Mouse (Mus musculus) heart, embryonic 16.5 days (tissue): ENCODE measurements at regions not wholly inside any gene's neighbourhood (a gene's known extent, or its start where the extent isn't known, plus 50 kb on each side); places are given as distances from the start of the nearest gene placed in this dataset.

Source experiments
- ATAC-seq: fragments of 200-750 bp; cut with Nextera tagmentation; replicated peaks from 2 replicates; pipeline ENCODE4 v1.8.0; 2017; ENCODE audit warnings: moderate number of reproducible peaks; ENCODE audit not compliant: insufficient read depth, low FRiP score; ENCODE audit errors: extremely low read depth
- H3K27ac ChIP-seq: fragments of 300-500 bp; sonication (generic); 2 replicates; pipeline ENCODE4 v1.5.1; 2014; ENCODE audit warnings: mild to moderate bottlenecking, low read length, control low read depth, moderate library complexity
- H3K27me3 ChIP-seq: fragments of 300-500 bp; sonication (generic); 2 replicates; pipeline ENCODE4 v1.6.1; 2014; ENCODE audit warnings: low read length, mixed read lengths; ENCODE audit not compliant: control insufficient read depth, insufficient read depth
- H3K36me3 ChIP-seq: fragments of 300-500 bp; sonication (generic); 2 replicates; pipeline ENCODE4 v1.6.1; 2014; ENCODE audit not compliant: control insufficient read depth, insufficient read depth
- H3K4me1 ChIP-seq: fragments of 300-500 bp; sonication (generic); 2 replicates; pipeline ENCODE4 v1.6.1; 2014; ENCODE audit warnings: low read length, mixed read lengths; ENCODE audit not compliant: control insufficient read depth, insufficient read depth
- H3K4me2 ChIP-seq: fragments of 300-500 bp; sonication (generic); 2 replicates; pipeline ENCODE4 v1.6.1; 2014; ENCODE audit warnings: low read depth, mild to moderate bottlenecking, control low read depth, low read length
- H3K4me3 ChIP-seq: fragments of 300-500 bp; sonication (generic); 2 replicates; pipeline ENCODE4 v1.5.1; 2014; ENCODE audit warnings: mild to moderate bottlenecking, control low read depth, low read length
- H3K9ac ChIP-seq: fragments of 300-500 bp; sonication (generic); 2 replicates; pipeline ENCODE4 v1.6.1; 2014; ENCODE audit warnings: low read length, control low read depth
- H3K9me3 ChIP-seq: fragments of 300-500 bp; sonication (generic); replicated peaks from 2 replicates; pipeline ENCODE4 v1.6.1; 2016; ENCODE audit warnings: low read length; ENCODE audit not compliant: control insufficient read depth
- WGBS: fragments of 180-500 bp; shearing (Covaris S2); extraction: QIAGEN DNeasy Blood & Tissue Kit; methylation state at CpG from one replicate; pipeline ENCODE4 v1.1.7; 2014; 5-methylcytosine and 5-hydroxymethylcytosine counted together

DNA sequence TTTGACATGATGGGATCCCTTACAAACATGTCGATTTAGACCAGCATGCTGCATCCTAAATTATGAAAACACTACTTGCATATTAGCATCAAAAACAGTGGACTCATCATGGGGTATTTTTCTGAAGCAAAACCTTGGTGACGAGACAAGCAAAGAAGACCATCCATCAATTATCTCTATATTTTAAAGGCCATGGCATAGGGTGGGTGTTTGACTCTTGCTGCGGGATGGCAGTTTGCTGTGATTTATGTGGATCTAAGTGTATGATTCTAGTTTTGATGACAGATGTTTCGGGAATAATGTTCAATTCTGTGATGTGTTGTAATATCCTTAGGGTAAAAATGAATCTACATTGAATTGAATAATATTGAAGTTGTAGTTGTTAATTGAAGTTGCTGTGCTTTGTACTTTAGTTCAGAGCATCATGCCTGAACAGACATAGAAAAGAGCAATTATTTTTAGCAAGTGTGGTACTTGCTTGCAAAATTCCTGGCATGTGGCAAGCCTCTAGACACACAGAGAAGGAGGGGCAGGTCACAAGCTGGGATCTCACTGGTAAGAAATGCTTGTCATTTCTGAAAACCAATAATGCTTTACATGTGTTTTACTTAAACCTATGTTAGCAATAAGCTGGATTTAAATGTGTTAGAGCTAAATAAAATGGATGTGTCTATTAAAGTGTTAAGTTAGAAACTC, 608.3 kb downstream of the Hace1 start:
- H3K9ac ChIP-seq, result no peak overlapping the region
- peak; percentile 58; the same call in 1 of the 2 replicates for ATAC-seq
- H3K27ac ChIP-seq, result no peak overlapping the region
- H3K27me3 ChIP-seq, result no peaks in the 10 kb centered on the region
- H3K9me3 ChIP-seq, result no peaks in the 10 kb centered on the region
- peaks cover 3% of the 10 kb centered on the region; the same call in 1 of the 2 replicates for H3K4me1 ChIP-seq
- WGBS, result 80% methylated on average over 4 of the region's 4 CpGs
- no peak overlapping the region for H3K4me2 ChIP-seq
- H3K36me3 ChIP-seq, result no peaks in the 10 kb centered on the region
- no peak overlapping the region for H3K4me3 ChIP-seq

DNA sequence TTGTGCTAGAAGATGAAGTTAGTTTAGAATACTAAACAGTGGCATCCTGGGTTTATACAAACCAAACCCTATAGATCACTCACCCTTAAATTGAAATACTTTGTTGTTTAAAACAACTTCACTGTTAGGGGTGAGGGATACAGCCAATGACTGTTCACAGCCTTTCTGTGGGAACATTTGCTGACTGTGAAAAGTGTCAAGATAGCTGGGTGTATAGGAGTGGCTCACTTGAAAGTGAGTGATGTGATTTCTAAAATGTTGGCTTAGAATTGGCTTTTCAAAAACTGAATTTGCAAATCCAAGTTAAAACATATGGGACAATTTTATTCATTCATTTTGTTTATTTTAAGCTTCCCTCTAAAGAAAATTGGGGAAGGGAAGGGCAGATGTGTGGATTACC, 616.5 kb downstream of the Hace1 start:
- H3K36me3 ChIP-seq, result no peaks in the 10 kb centered on the region
- H3K27ac ChIP-seq, result no peak overlapping the region
- no peak overlapping the region for H3K4me3 ChIP-seq
- H3K4me2 ChIP-seq, result no peak overlapping the region
- no peak for ATAC-seq
- no peaks in the 10 kb centered on the region for H3K4me1 ChIP-seq
- no peak overlapping the region for H3K9ac ChIP-seq
- no peaks in the 10 kb centered on the region for H3K9me3 ChIP-seq
- H3K27me3 ChIP-seq, result no peaks in the 10 kb centered on the region

DNA sequence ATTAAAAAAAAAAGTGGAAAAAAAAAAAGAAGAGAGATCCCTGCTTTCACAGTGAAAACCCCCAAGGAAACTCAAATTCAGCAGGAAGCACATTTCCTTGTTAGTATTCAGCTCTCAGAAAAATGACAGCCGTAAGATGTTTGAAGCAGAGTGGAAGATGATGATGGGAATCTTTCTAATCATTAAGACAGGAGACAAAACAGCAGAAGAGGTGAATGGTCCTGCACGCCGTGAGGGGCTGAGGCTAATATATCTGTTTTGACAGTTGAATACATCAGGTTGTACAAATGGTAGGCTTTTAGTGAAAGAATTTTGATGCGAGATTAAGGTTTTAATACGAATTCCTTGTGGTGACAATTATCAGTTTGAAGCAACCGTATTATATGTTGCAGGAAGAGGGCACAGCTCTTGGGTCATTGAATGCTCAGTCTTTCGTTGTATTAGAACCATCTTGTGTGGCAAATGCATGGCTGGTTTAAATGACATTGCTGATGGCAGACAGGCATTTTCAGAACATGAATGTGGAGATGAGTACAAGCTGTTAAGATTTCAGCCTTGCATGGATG, 649.3 kb downstream of the Hace1 start:
- Histone ChIP-seq H3K9me3 (no peaks in the 10 kb centered on the region), H3K27ac (no peak overlapping the region), H3K4me2 (no peak overlapping the region), H3K4me3 (no peak overlapping the region), H3K36me3 (no peaks in the 10 kb centered on the region), H3K4me1 (no peaks in the 10 kb centered on the region), H3K27me3 (no peaks in the 10 kb centered on the region), H3K9ac (no peak overlapping the region)
- 64% methylated on average over 7 of the region's 7 CpGs for WGBS
- no peak for ATAC-seq

DNA sequence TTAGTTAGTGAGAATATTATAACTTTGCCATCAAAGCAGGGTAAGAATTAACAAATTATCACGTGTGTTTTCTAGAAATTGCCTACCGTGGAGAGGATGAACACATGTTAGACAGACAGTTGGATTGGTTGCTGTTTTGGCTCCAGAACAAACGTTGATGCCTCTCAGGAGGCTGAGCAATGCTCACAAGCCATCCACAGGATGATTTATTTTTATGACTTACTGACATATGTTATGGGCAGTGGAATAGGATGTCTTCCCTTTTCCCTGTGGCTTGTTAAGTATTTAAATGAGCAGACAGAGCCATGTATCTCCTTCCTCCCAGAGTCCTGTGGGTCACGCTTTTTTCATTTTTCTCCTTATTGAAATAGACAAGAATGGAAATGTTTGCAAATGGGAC, 652.0 kb downstream of the Hace1 start:
- no peak overlapping the region for H3K9ac ChIP-seq
- H3K36me3 ChIP-seq, result no peaks in the 10 kb centered on the region
- H3K4me1 ChIP-seq, result no peaks in the 10 kb centered on the region
- H3K4me3 ChIP-seq, result no peak overlapping the region
- no peak for ATAC-seq
- H3K4me2 ChIP-seq, result no peak overlapping the region
- no peaks in the 10 kb centered on the region for H3K9me3 ChIP-seq
- no peaks in the 10 kb centered on the region for H3K27me3 ChIP-seq
- no peak overlapping the region for H3K27ac ChIP-seq
- WGBS, result 67% methylated on average over 4 of the region's 4 CpGs

DNA sequence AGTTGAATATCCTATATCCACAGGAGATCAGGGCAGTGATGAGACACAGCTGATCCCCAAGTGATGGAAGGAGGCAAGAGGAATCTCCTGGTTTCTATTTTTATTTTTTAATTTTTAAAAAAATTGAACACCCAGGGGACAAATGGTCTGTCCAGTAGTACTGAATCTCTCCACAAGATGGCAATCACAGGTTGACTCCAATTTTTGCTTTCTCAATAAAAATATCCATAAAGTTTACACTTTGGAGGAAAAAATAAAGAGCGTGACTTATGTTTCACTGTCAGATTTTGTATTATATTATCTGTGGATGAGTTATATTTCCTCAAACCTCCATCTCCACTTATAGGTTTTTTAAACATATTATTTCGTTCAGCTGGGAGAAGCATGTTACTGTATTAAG, 658.0 kb downstream of the Hace1 start:
- no peak for ATAC-seq
- H3K27me3 ChIP-seq, result no peaks in the 10 kb centered on the region
- H3K27ac ChIP-seq, result no peak overlapping the region
- 42% methylated on average over 2 of the region's 2 CpGs for WGBS
- no peak overlapping the region for H3K9ac ChIP-seq
- no peak overlapping the region for H3K4me2 ChIP-seq
- no peaks in the 10 kb centered on the region for H3K9me3 ChIP-seq
- no peaks in the 10 kb centered on the region for H3K4me1 ChIP-seq
- H3K36me3 ChIP-seq, result no peaks in the 10 kb centered on the region
- H3K4me3 ChIP-seq, result no peak overlapping the region

DNA sequence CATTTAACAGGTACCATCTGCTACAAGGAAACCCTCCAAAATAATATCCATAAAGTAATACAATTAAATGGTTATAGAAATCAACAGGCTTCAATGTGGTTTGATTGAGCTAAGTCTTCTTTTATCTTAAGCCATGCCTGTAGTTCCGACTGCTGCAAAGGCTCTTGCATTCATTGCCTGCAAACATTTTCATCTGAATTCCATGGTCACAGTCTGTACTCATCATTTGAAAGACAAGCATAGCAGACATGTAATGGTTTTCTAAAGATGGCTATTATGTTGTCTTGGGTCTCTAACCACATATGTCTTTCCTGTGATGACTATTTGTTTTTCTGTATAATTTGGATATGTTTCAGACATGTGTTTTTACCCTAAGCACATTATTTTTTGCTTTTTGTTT, 677.9 kb downstream of the Hace1 start:
- no peak for ATAC-seq
- 81% methylated on average over 1 of the region's 1 CpGs for WGBS
- Histone ChIP-seq H3K9me3 (no peaks in the 10 kb centered on the region), H3K9ac (no peak overlapping the region), H3K36me3 (no peaks in the 10 kb centered on the region), H3K4me3 (no peak overlapping the region), H3K4me2 (no peak overlapping the region), H3K27ac (no peak overlapping the region), H3K27me3 (no peaks in the 10 kb centered on the region), H3K4me1 (no peaks in the 10 kb centered on the region)

DNA sequence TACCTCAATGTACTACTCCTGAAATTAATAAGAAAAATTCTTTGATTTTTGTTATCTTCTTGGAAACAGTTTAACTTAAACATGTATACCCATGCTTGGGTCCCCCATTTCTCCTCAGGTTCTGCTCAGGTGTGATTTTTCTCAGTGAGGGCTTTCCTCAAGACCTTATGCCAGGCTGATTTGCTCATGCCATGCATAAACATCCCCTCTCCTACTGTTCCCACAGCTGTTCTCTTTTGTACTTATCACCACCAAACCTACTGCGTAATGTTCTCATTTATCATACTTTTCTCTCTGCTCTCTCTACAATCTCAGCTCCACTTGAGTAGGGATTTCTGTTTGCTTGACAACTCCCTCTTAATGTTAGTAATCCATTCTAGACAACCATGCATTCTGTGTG, 692.1 kb downstream of the Hace1 start:
- H3K27ac ChIP-seq, result no peak overlapping the region
- no peaks in the 10 kb centered on the region for H3K27me3 ChIP-seq
- no peaks in the 10 kb centered on the region for H3K4me1 ChIP-seq
- no peak overlapping the region for H3K4me3 ChIP-seq
- H3K9me3 ChIP-seq, result no peaks in the 10 kb centered on the region
- no peak for ATAC-seq
- no peak overlapping the region for H3K4me2 ChIP-seq
- H3K9ac ChIP-seq, result no peak overlapping the region
- 86% methylated on average over 1 of the region's 1 CpGs for WGBS
- no peaks in the 10 kb centered on the region for H3K36me3 ChIP-seq

DNA sequence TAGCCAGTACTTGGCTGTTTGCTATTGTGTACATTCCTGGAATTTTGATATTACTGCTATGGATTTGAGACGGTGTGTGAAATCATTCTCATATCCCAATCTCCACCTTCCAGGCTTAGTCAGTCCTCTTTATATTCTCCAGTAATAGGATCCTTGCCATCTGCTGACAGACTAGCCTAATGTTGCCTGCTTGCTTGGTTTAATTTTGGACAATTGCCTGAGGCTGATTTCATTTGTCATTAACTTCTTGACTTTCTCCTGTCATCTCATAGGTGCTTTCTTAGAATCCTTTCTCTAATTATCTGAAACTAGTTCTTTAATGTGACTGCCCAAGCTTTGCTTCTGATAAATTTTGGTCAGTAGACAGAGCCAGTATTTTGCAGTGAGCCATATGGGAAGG, 696.2 kb downstream of the Hace1 start:
- WGBS, result 68% methylated on average over 1 of the region's 1 CpGs

DNA sequence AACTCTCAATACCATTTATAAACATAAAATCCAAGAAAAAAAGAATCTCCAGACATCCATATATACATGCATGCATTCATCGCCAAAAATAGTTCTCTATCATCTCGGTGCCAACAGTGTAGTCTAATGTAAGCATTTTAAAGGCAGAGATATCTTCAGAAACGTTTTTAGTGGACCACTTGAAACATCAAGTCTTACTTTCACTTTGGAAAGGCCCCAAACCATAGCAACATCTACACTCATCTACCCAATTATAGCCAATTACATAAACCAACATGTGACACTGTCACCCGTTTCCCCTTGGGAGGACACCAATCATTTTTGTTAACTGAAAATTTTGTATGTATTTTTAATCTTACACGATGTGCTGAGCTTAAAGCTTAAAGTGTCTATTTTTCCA, 716.7 kb downstream of the Hace1 start:
- no peak for ATAC-seq
- no peaks in the 10 kb centered on the region for H3K27me3 ChIP-seq
- H3K9ac ChIP-seq, result no peak overlapping the region
- no peaks in the 10 kb centered on the region for H3K4me1 ChIP-seq
- H3K27ac ChIP-seq, result no peak overlapping the region
- H3K4me2 ChIP-seq, result no peak overlapping the region
- H3K36me3 ChIP-seq, result no peaks in the 10 kb centered on the region
- WGBS, result 49% methylated on average over 5 of the region's 5 CpGs
- no peak overlapping the region for H3K4me3 ChIP-seq
- no peaks in the 10 kb centered on the region for H3K9me3 ChIP-seq

More for the DNA sequence above, 696.2 kb downstream of the Hace1 start:
- Histone ChIP-seq H3K4me2 (no peak overlapping the region), H3K9me3 (no peaks in the 10 kb centered on the region), H3K36me3 (no peaks in the 10 kb centered on the region), H3K27ac (no peak overlapping the region), H3K27me3 (no peaks in the 10 kb centered on the region), H3K9ac (no peak overlapping the region), H3K4me1 (no peaks in the 10 kb centered on the region), H3K4me3 (no peak overlapping the region)
- ATAC-seq, result no peak
